Mouse (Mus musculus) 3T3-L1 (cell line): Measurements from ENCODE around the gene Fat3.

Experiments used
- DNase-seq: peaks from one replicate; pipeline ENCODE4 v3.0.0-alpha.2; 2015; ENCODE audit warnings: low read depth, low spot score

Gene Fat3

GRCm38 (mm10) chr9:16256577-16257207 is 244.4 kb downstream of the Fat3 start:
- DNase-seq = no peak

DNA sequence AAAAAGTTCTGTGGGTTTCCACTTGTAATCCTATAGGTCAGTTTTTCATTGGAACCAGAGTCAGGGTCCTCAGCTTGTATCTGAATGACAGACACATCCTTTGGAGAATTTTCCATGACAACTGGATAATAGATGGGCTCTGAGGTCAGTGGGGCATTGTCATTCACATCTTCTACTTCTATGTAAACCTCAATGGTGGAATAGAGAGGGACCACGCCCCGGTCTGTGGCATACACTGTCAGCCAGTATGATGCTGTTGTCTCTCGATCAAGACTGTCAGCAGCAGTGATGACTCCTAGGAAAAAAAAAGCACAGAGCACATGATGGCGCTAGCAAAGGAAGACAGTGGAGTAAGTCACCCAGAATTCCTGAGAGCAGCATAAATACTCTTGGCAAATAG is 254.3 kb downstream of the Fat3 start:
- no peak for DNase-seq

DNA sequence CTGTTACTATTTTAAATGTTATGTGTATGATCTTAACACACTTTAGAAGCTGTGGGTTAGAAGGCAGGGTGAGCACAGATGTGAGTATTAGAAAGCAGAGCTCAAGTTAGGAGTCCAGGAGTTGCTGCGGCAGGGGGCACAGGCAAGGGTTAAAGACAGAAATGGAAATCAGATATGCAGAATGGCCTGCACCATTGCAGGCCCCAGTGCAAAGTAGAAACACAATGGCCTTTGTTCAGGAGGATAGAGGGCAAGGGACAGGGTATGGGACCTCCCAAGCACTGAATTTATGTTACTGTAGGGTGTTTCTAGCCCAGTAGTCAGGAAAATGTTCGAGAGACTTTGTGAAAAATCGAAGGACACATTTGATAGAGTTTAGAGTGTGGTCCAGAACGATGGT is 269.5 kb downstream of the Fat3 start:
- DNase-seq = no peak

DNA sequence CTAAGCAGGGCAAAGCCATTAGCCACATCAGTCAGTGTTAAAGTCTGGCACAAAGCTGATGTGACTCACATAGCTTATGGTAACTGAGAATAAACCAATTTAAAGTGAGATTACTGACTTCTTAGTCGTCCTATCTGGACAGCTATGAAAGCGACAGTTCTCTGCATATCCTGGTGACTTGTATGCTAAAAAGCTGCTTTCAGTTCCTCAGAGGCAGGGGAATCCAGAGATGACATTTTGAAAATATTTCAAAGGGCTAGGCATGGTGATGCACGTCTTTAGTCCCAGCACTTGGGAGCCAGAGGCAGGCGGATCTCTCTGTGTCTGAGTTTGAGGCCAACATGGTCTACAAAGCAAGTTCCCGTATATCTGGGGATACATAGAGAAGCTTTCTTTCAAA is 272.2 kb downstream of the Fat3 start:
- DNase-seq = no peak

DNA sequence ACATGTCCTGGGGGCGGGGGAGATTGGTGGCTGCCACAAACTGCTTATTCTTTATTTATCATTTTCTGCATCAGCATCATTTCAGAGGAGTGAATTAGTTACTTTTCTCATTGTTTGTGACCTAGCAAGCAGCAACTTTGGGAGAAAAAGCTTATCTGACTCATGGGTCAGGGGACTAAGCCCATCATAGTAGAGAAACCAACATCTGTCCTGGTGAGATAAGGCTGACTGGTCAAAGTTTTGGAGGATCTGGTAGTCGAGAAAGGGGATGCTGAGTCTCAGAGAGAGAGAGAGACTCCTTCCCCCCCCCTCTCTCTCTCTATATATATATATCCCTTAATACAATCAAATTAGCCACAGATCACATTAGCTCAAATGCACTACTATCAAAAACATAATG is 273.7 kb downstream of the Fat3 start:
- no peak for DNase-seq

GRCm38 (mm10) chr9:16226545-16226944 is 274.5 kb downstream of the Fat3 start:
- no peak for DNase-seq

- DNase-seq = no peak
Measured at GRCm38 (mm10) chr9:16221885-16222284, 279.2 kb downstream of the Fat3 start.

GRCm38 (mm10) chr9:16216235-16216634 is 284.9 kb downstream of the Fat3 start:
- DNase-seq = no peak

- DNase-seq = no peak
Measured at GRCm38 (mm10) chr9:16214731-16215681, 286.1 kb downstream of the Fat3 start.

GRCm38 (mm10) chr9:16213324-16213723 is 287.8 kb downstream of the Fat3 start:
- DNase-seq = no peak

GRCm38 (mm10) chr9:16212628-16213027 is 288.5 kb downstream of the Fat3 start:
- DNase-seq = no peak

GRCm38 (mm10) chr9:16212163-16212562 is 288.9 kb downstream of the Fat3 start:
- DNase-seq = no peak

DNA sequence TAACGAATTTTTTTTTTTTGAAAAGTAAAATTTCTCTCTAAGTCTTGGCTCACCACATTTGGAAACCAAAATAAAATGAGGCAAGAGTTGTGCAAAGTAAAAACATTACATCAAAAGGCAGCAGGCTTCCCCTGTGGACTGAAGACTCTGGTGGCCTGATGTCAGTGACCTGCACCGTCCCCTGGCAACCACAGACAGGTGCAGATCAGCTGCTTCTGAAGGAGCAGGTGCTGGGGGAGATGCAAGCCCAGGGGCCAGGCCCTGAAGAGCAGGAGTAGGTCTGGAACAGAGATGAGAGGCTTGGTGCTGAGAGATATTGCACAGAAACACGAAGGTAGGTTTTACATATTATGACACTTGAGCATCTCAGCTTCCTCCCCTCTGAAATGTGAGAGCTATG is 289.6 kb downstream of the Fat3 start:
- no peak for DNase-seq

DNA sequence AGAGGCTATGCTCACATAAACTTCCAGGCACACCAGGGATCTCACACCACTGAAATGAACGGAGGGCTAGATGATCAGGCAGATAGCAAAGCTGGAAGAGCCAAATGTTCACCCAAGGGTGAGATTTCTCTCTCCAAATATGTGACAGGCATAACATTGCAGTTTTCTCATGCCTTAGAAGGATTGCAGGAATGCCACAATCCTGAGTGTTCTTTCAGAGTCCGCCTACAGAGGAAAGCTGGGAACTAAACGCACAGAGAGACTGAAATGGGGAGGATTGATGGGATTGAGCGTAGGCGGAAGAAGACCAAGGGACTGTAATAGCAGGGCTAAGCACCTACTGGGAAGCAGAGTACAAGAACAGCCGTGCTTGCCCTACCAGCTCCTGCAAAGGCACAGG is 298.8 kb downstream of the Fat3 start:
- DNase-seq = no peak

DNA sequence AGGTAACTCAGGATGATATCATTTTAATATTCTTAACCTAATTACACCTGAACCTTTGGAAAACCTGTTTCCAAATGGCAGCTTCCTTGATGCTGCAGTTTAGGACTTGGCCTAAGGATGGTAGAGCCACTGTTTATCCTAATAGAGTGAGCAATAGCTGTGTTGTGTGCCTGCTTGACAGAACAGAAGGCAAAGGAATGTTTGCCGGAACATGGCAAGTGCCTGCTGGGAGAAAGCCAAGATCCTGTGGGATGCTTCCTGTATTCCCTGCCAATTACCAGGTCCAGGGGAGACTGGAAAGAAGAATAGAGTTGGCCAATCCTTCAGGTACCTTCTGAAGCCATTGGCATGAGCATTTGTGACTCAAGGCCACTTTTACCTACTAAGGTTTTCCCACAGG is 300.1 kb downstream of the Fat3 start:
- no peak for DNase-seq

- DNase-seq = no peak
Measured at GRCm38 (mm10) chr9:16186461-16186860, 314.6 kb downstream of the Fat3 start.

- DNase-seq = no peak
Measured at GRCm38 (mm10) chr9:16169238-16169637, 331.8 kb downstream of the Fat3 start.

DNA sequence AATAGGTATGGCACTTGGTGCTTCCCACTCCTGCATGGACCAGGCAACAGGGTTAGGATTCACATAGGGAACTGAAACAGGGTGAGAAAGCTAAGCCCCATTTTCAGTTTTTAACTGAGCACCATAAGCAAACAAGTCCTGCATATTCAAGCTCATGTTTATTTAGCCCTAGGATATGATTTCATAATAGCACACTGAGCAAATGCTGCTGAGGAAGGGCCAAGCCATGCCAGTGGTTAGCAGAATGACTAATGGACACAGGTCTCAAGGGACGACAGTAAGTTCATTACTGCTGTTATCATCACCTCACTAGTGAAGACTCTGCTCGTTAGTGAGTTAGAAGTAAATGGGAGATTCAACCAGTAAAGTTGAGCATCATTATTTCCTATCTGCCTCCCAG is 333.0 kb downstream of the Fat3 start:
- peak; percentile 3 for DNase-seq

- no peak for DNase-seq
Measured at GRCm38 (mm10) chr9:16159366-16159765, 341.7 kb downstream of the Fat3 start.

- DNase-seq = no peak
Measured at GRCm38 (mm10) chr9:16153580-16153930, 347.5 kb downstream of the Fat3 start.

GRCm38 (mm10) chr9:16152756-16153579 is 348.1 kb downstream of the Fat3 start:
- no peak for DNase-seq

- DNase-seq = no peak
Measured at GRCm38 (mm10) chr9:16150046-16150445, 351.0 kb downstream of the Fat3 start.
